15 mouse cellular contexts compared by ENCODE assay signal in the genomic region with DNA sequence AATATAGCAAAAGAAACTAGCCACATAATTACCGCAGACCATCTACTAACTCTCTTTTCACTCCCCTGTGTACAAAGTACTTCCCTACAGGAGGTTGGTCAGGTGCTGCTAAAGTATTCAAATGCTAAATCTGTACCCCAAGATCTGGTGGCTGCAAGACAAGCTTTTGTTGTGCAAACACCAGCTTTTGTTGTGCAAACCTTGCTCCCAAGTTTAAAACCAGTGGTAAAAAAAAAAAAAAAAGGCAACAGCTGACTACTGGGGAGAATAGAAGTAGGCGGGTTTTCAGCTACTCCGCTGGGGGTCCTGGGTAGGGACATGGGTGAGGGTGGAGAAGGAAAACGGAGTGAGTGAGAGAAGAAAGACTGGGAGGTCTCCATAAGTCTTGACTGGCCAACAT. TPM values are rescaled to one million over a fixed set of nuclear protein-coding genes. Genes with fewer than 3 reads are reported as not detected.
A peak's percentile ranks its signal among the peaks of the same experiment; 100 is the strongest.
DNase-seq lines count a peak whose midpoint lies in the region; ATAC-seq and TF ChIP-seq lines count a peak whose summit lies in the region.
"Had no signal": no experiment of that assay in that cellular context is flagged by ENCODE, and none has a peak within 500 bp of the region (broad histone marks: within the 10 kb centered on the region; RNA-seq: fewer than 3 reads in every experiment).

No protein-coding gene starts in this region.

- TF ChIP-seq EP300 in CH12.LX (IDR thresholded peaks at IDR 0.05; ENCODE audit: low read length) (no peak), ES-Bruce4 (IDR thresholded peaks at IDR 0.05; ENCODE audit: insufficient read depth, low read depth, low read length) (peak; percentile 75)

- H3K27ac ChIP-seq in CH12.LX (ENCODE audit: insufficient read depth, low read depth) (no peak overlapping the region), ES-Bruce4 (ENCODE audit: insufficient read depth, low read length) (peak overlapping the region; percentile 93)
- no peak overlapping the region for H3K27ac ChIP-seq in hindbrain, embryonic 16.5 days (ENCODE audit: low read depth, low read length)
- H3K27ac ChIP-seq: limb, embryonic 15.5 days; lung, embryonic 15.5 days had no signal

- peaks cover 71% of the 10 kb centered on the region for H3K79me2 ChIP-seq in CH12.LX (replicated peaks; ENCODE audit: control insufficient read depth, extremely low read depth, insufficient read depth, poor library complexity, severe bottlenecking)

- H3K4me2 ChIP-seq in CH12.LX (ENCODE audit: insufficient read depth, low read depth, poor library complexity, severe bottlenecking) = peak overlapping the region; percentile 93
- no peak overlapping the region for H3K4me2 ChIP-seq in hindbrain, embryonic 16.5 days (ENCODE audit: low read length)
- H3K4me2 ChIP-seq: heart, embryonic 12.5 days; limb, embryonic 15.5 days; lung, embryonic 15.5 days had no signal

- 0 out of 2 replicates have a peak, but pooled peaks have one; percentile 22 for ATAC-seq in common myeloid progenitor, adult 5-6 weeks (replicated peaks; ENCODE audit: low read depth, poor library complexity, severe bottlenecking)
- ATAC-seq in hindbrain, embryonic 16.5 days = no peak

- TF ChIP-seq CTCF in lung, adult 2 months (IDR thresholded peaks at IDR 0.05; ENCODE audit: insufficient read depth, low read length) = no peak
- no peak for TF ChIP-seq CTCF in CH12.LX (conservative IDR thresholded peaks at IDR 0.05 in 1 of 2, IDR thresholded peaks at IDR 0.05 in 1 of 2; ENCODE audit: low read depth in 2 of 2, low read length in 2 of 2)
- no peak for TF ChIP-seq CTCF in ES-Bruce4 (IDR thresholded peaks at IDR 0.05; ENCODE audit: low read depth, low read length)

- peak; percentile 21 for DNase-seq in lung, postnatal 36 days
- DNase-seq in lung, adult 2 months = no peak
- no peak for DNase-seq in CH12.LX (ENCODE audit: extremely low read depth)
- DNase-seq in left cerebral cortex, postnatal 4 days = no peak
- DNase-seq: adrenal gland, postnatal 14 days; gastrocnemius, postnatal 36 days; heart, postnatal 4 days; right cerebral cortex, postnatal 14 days had no signal

- peaks cover 1% of the 10 kb centered on the region for H3K9me3 ChIP-seq in CH12.LX (replicated peaks; ENCODE audit: low read length)
- H3K9me3 ChIP-seq in ES-Bruce4 (replicated peaks; ENCODE audit: control insufficient read depth, insufficient read depth, low read length, poor library complexity, severe bottlenecking) = no peaks in the 10 kb centered on the region
- H3K9me3 ChIP-seq in hindbrain, embryonic 16.5 days (ENCODE audit: control insufficient read depth, low read length) = no peaks in the 10 kb centered on the region
- H3K9me3 ChIP-seq: heart, embryonic 12.5 days; limb, embryonic 15.5 days; lung, embryonic 15.5 days had no signal

- no peaks in the 10 kb centered on the region for H3K27me3 ChIP-seq in CH12.LX (replicated peaks)
- H3K27me3 ChIP-seq in ES-Bruce4 (ENCODE audit: control insufficient read depth, insufficient read depth, low read length, poor library complexity, severe bottlenecking) = no peaks in the 10 kb centered on the region
- no peaks in the 10 kb centered on the region for H3K27me3 ChIP-seq in hindbrain, embryonic 16.5 days (replicated peaks; ENCODE audit: control insufficient read depth, insufficient read depth, low read length)
- H3K27me3 ChIP-seq: heart, embryonic 12.5 days; limb, embryonic 15.5 days; lung, embryonic 15.5 days had no signal

- TF ChIP-seq RAD21 in CH12.LX (IDR thresholded peaks at IDR 0.05; ENCODE audit: low read depth, low read length) = no peak

- H3K36me3 ChIP-seq in CH12.LX (replicated peaks in 1 of 2; ENCODE audit: control insufficient read depth in 1 of 2, insufficient read depth in 1 of 2, low read length in 1 of 2) (peaks cover 0 to 9% of the 10 kb centered on the region in 2 experiments), ES-Bruce4 (ENCODE audit: control insufficient read depth, insufficient read depth, low read length, poor library complexity, severe bottlenecking) (no peaks in the 10 kb centered on the region)
- H3K36me3 ChIP-seq in hindbrain, embryonic 16.5 days (ENCODE audit: control insufficient read depth, insufficient read depth, low read length) = no peaks in the 10 kb centered on the region
- H3K36me3 ChIP-seq: limb, embryonic 15.5 days; lung, embryonic 15.5 days had no signal

- no peak for TF ChIP-seq POLR2A in lung, adult 2 months (IDR thresholded peaks at IDR 0.05; ENCODE audit: borderline replicate concordance, extremely low read depth, low read depth, low read length)
- no peak for TF ChIP-seq POLR2A in CH12.LX (IDR thresholded peaks at IDR 0.05; ENCODE audit: low read depth, low read length)
- no peak for TF ChIP-seq POLR2A in ES-Bruce4 (IDR thresholded peaks at IDR 0.05; ENCODE audit: insufficient read depth, low read length)

- H3K4me3 ChIP-seq in lung, adult 2 months (replicated peaks; ENCODE audit: extremely low read depth, low read depth, low read length) = no peak overlapping the region
- H3K4me3 ChIP-seq in CH12.LX (replicated peaks in 1 of 3; ENCODE audit: low read depth in 2 of 3, low read length in 2 of 3, poor library complexity in 1 of 3) (peak overlapping the region in 1 of 3 experiments; percentile 13), ES-Bruce4 (ENCODE audit: low read depth, low read length) (peak overlapping the region; percentile 14; the same call in 1 of the 2 replicates)
- H3K4me3 ChIP-seq in hindbrain, embryonic 16.5 days (ENCODE audit: low read length) = no peak overlapping the region
- H3K4me3 ChIP-seq: heart, embryonic 12.5 days; layer of hippocampus, adult 2 months; limb, embryonic 15.5 days; lung, embryonic 15.5 days had no signal

- WGBS in lung, adult 2 months = 50% methylated on average over 4 of the region's 4 CpGs
- WGBS in hindbrain, embryonic 16.5 days = 20% methylated on average over 4 of the region's 4 CpGs

- in situ Hi-C loops in CH12.LX (cut with MboI; ENCODE audit: low pct_ligation_motif_present, low pct_unique_long_range_greater_than_20kb, low sequenced_read_pairs) = no loop called here

- H3K4me1 ChIP-seq in lung, adult 2 months (ENCODE audit: control insufficient read depth, insufficient read depth, low read length) = peaks cover 9% of the 10 kb centered on the region; the same call in 1 of the 2 replicates
- H3K4me1 ChIP-seq in CH12.LX (ENCODE audit: control insufficient read depth in 1 of 2, insufficient read depth in 2 of 2) (peaks cover 10 to 59% of the 10 kb centered on the region in 2 experiments), ES-Bruce4 (ENCODE audit: control insufficient read depth, insufficient read depth, low read length) (peaks cover 5% of the 10 kb centered on the region)
- no peaks in the 10 kb centered on the region; the same call in 1 of the 2 replicates for H3K4me1 ChIP-seq in hindbrain, embryonic 16.5 days (ENCODE audit: control insufficient read depth, insufficient read depth, low read depth, low read length)

- dilution Hi-C loops in CH12.LX (cut with MboI; ENCODE audit: extremely low pct_ligation_motif_present, extremely low pct_unique_long_range_greater_than_20kb, low sequenced_read_pairs) = no loop called here

- H3K9ac ChIP-seq in CH12.LX (ENCODE audit: insufficient read depth, low read depth) (no peak overlapping the region), ES-Bruce4 (ENCODE audit: low read depth, poor library complexity, severe bottlenecking) (no peak overlapping the region)
- H3K9ac ChIP-seq in hindbrain, embryonic 16.5 days (ENCODE audit: low read depth, low read length) = no peak overlapping the region
- H3K9ac ChIP-seq: heart, embryonic 12.5 days; limb, embryonic 15.5 days; lung, embryonic 15.5 days had no signal

- intact Hi-C loops in left cerebral cortex, postnatal 4 days (cut with DNase I) = no loop called here

TF ChIP-seq in CH12.LX, 34 proteins besides CTCF, POLR2A, EP300 and RAD21:
- no peak for TF ChIP-seq NRF1 (IDR thresholded peaks at IDR 0.05; ENCODE audit: low read depth, low read length)
- TF ChIP-seq ETS1 (conservative IDR thresholded peaks at IDR 0.05; ENCODE audit: low read depth, low read length) = peak; percentile 27; the same call in 1 of the 2 replicates
- peak; percentile 64; the same call in 1 of the 2 replicates for TF ChIP-seq BHLHE40 (IDR thresholded peaks at IDR 0.05; ENCODE audit: low read depth, low read length)
- TF ChIP-seq ZNF384 (IDR thresholded peaks at IDR 0.05; ENCODE audit: low read depth, low read length) = peak; percentile 70; the same call in 1 of the 2 replicates
TF ChIP-seq in CH12.LX: peak in this region for 3.

RNA-seq across cellular contexts. Expression of a gene that starts 19.1 kb away (rescaled TPM):
- polyA plus RNA-seq in lung, adult 2 months (2012; rRNA removed) = 18.6 and 30.9 TPM in 2 replicates
- total RNA-seq in CH12.LX (2012; rRNA removed) = 69.5 and 77.6 TPM in 2 replicates
- 150 and 155 TPM in 2 replicates for total RNA-seq in CH12.LX (2014; rRNA removed)
- 92.2 and 97.0 TPM in 2 replicates for polyA plus RNA-seq in CH12.LX (2012; ENCODE audit: insufficient read length, low read depth)
- polyA plus RNA-seq in ES-Bruce4 (2011; ENCODE audit: insufficient read depth, insufficient read length, low read depth, missing spikeins) = 123 and 126 TPM in 2 replicates
- total RNA-seq in common myeloid progenitor, adult 5-6 weeks (2017) = 142 and 172 TPM in 2 replicates
- 10 to 100 TPM; 79.8 to 88.3 TPM for total RNA-seq in left cerebral cortex, postnatal 4 days (2021)
- polyA plus RNA-seq in hindbrain, embryonic 16.5 days (2015; fragmentation: Nextera tagmentation; extraction: Ambion mirVana) = 76.3 and 87.7 TPM in 2 replicates
